Mouse (Mus musculus): ENCODE measurements at regions not wholly inside any gene's neighbourhood (a gene's known extent, or its start where the extent isn't known, plus 50 kb on each side); places are given as distances from the start of the nearest gene placed in this dataset.

GRCm38 (mm10) chr8:102414931-102415330 lies 370.5 kb downstream of the Cdh11 start:
- TF ChIP-seq POLR2A (IDR thresholded peaks at IDR 0.05; ENCODE audit: borderline replicate concordance, insufficient read depth, low read length) = no peak
- no peak for TF ChIP-seq CTCF (IDR thresholded peaks at IDR 0.05; ENCODE audit: borderline replicate concordance, insufficient read depth, low read depth, low read length)
- H3K27ac ChIP-seq (ENCODE audit: insufficient read depth, low read length) = no peak overlapping the region
- H3K4me3 ChIP-seq (replicated peaks; ENCODE audit: insufficient read depth, low read depth, low read length) = no peak overlapping the region
- H3K27me3 ChIP-seq (ENCODE audit: control insufficient read depth, insufficient read depth, low read length) = no peaks in the 10 kb centered on the region
- no peaks in the 10 kb centered on the region for H3K4me1 ChIP-seq (ENCODE audit: control insufficient read depth, insufficient read depth, low read length)
- 88% methylated on average over 4 of the region's 4 CpGs for WGBS
- no peak for DNase-seq

DNA sequence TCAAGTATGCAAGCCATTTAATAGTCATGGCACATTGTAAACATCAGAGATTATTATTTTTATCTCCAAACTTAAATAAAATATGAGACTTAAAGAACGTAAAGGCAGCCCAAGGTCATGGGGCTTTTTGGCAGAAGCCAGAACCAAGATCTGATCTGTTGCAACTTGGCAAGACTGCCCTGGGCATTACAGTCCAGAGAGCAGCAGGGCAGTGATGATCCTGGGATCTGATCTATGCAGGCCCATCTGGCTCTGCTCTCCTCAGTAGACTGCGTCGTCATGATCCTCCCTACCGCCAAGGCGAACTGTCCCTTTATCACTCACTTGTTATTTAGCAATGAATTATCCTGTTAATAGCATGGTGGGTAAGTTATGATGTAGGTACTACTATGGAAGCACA lies 372.0 kb downstream of the Cdh11 start:
- Histone ChIP-seq H3K27me3 (ENCODE audit: control insufficient read depth, insufficient read depth, low read length) (no peaks in the 10 kb centered on the region), H3K4me1 (ENCODE audit: control insufficient read depth, insufficient read depth, low read length) (no peaks in the 10 kb centered on the region), H3K27ac (ENCODE audit: insufficient read depth, low read length) (no peak overlapping the region), H3K4me3 (replicated peaks; ENCODE audit: insufficient read depth, low read depth, low read length) (no peak overlapping the region)
- DNase-seq = peak; percentile 18 to 61
- TF ChIP-seq CTCF (IDR thresholded peaks at IDR 0.05; ENCODE audit: borderline replicate concordance, insufficient read depth, low read depth, low read length) = no peak
- TF ChIP-seq POLR2A (IDR thresholded peaks at IDR 0.05; ENCODE audit: borderline replicate concordance, insufficient read depth, low read length) = no peak
- WGBS = 13% methylated on average over 5 of the region's 5 CpGs

GRCm38 (mm10) chr8:102387591-102387990 lies 397.9 kb downstream of the Cdh11 start:
- no peak overlapping the region for H3K27ac ChIP-seq (ENCODE audit: insufficient read depth, low read length)
- no peak for DNase-seq
- no peaks in the 10 kb centered on the region for H3K4me1 ChIP-seq (ENCODE audit: control insufficient read depth, insufficient read depth, low read length)
- 90% methylated on average over 4 of the region's 4 CpGs for WGBS
- no peaks in the 10 kb centered on the region for H3K27me3 ChIP-seq (ENCODE audit: control insufficient read depth, insufficient read depth, low read length)
- H3K4me3 ChIP-seq (replicated peaks; ENCODE audit: insufficient read depth, low read depth, low read length) = no peak overlapping the region
- TF ChIP-seq POLR2A (IDR thresholded peaks at IDR 0.05; ENCODE audit: borderline replicate concordance, insufficient read depth, low read length) (no peak), CTCF (IDR thresholded peaks at IDR 0.05; ENCODE audit: borderline replicate concordance, insufficient read depth, low read depth, low read length) (no peak)

DNA sequence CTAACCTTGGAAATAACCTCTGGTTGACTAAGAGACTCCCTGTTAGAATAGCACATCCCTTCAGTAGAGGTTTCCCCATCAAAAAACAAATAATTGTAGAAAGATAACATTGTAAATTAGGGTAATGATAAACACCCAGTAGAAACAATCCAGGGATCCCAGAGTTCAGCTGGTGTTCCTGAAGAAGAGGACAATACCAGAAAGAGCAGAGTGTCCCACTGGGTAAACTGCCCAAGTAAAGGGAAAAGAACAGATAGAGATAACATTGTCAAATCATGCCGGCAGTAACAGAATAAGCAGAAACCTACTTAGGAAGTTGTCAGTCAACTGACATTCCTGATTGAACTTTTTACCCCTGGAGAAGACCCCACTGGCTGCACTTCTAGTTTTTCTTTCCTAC lies 440.1 kb downstream of the Cdh11 start:
- H3K27ac ChIP-seq (ENCODE audit: insufficient read depth, low read length) = no peak overlapping the region
- no peak for TF ChIP-seq CTCF (IDR thresholded peaks at IDR 0.05; ENCODE audit: borderline replicate concordance, insufficient read depth, low read depth, low read length)
- no peak for TF ChIP-seq POLR2A (IDR thresholded peaks at IDR 0.05; ENCODE audit: borderline replicate concordance, insufficient read depth, low read length)
- no peak for DNase-seq
- 74% methylated on average over 1 of the region's 1 CpGs for WGBS
- H3K4me1 ChIP-seq (ENCODE audit: control insufficient read depth, insufficient read depth, low read length) = no peaks in the 10 kb centered on the region
- H3K27me3 ChIP-seq (ENCODE audit: control insufficient read depth, insufficient read depth, low read length) = no peaks in the 10 kb centered on the region; the same call in 1 of the 2 replicates
- no peak overlapping the region for H3K4me3 ChIP-seq (replicated peaks; ENCODE audit: insufficient read depth, low read depth, low read length)

- no peaks in the 10 kb centered on the region for H3K27me3 ChIP-seq (ENCODE audit: control insufficient read depth, insufficient read depth, low read length)
- no peak for DNase-seq
- H3K27ac ChIP-seq (ENCODE audit: insufficient read depth, low read length) = no peak overlapping the region
- TF ChIP-seq POLR2A (IDR thresholded peaks at IDR 0.05; ENCODE audit: borderline replicate concordance, insufficient read depth, low read length) (no peak), CTCF (IDR thresholded peaks at IDR 0.05; ENCODE audit: borderline replicate concordance, insufficient read depth, low read depth, low read length) (no peak)
- H3K4me1 ChIP-seq (ENCODE audit: control insufficient read depth, insufficient read depth, low read length) = no peaks in the 10 kb centered on the region
- H3K4me3 ChIP-seq (replicated peaks; ENCODE audit: insufficient read depth, low read depth, low read length) = no peak overlapping the region
- 16% methylated on average over 5 of the region's 5 CpGs for WGBS
Measured at GRCm38 (mm10) chr8:102332511-102332910, 452.9 kb downstream of the Cdh11 start.

GRCm38 (mm10) chr8:102331151-102331550 lies 454.3 kb downstream of the Cdh11 start:
- Histone ChIP-seq H3K27me3 (ENCODE audit: control insufficient read depth, insufficient read depth, low read length) (no peaks in the 10 kb centered on the region), H3K27ac (ENCODE audit: insufficient read depth, low read length) (no peak overlapping the region), H3K4me1 (ENCODE audit: control insufficient read depth, insufficient read depth, low read length) (no peaks in the 10 kb centered on the region), H3K4me3 (replicated peaks; ENCODE audit: insufficient read depth, low read depth, low read length) (no peak overlapping the region)
- no peak for DNase-seq
- TF ChIP-seq POLR2A (IDR thresholded peaks at IDR 0.05; ENCODE audit: borderline replicate concordance, insufficient read depth, low read length) (no peak), CTCF (IDR thresholded peaks at IDR 0.05; ENCODE audit: borderline replicate concordance, insufficient read depth, low read depth, low read length) (no peak)
- 28% methylated on average over 4 of the region's 4 CpGs for WGBS

GRCm38 (mm10) chr8:102329955-102330354 lies 455.5 kb downstream of the Cdh11 start:
- WGBS = 50% methylated on average over 1 of the region's 1 CpGs
- H3K27me3 ChIP-seq (ENCODE audit: control insufficient read depth, insufficient read depth, low read length) = no peaks in the 10 kb centered on the region
- H3K4me1 ChIP-seq (ENCODE audit: control insufficient read depth, insufficient read depth, low read length) = no peaks in the 10 kb centered on the region

More at GRCm38 (mm10) chr8:102329955-102330354, 455.5 kb downstream of the Cdh11 start:
- H3K27ac ChIP-seq (ENCODE audit: insufficient read depth, low read length) = no peak overlapping the region
- DNase-seq = no peak
- no peak overlapping the region for H3K4me3 ChIP-seq (replicated peaks; ENCODE audit: insufficient read depth, low read depth, low read length)
- TF ChIP-seq CTCF (IDR thresholded peaks at IDR 0.05; ENCODE audit: borderline replicate concordance, insufficient read depth, low read depth, low read length) (no peak), POLR2A (IDR thresholded peaks at IDR 0.05; ENCODE audit: borderline replicate concordance, insufficient read depth, low read length) (no peak)
